Mouse (Mus musculus) kidney, postnatal 0 days (tissue): ENCODE results near the gene Gnb5. TPM values are rescaled to one million over a fixed set of nuclear protein-coding genes. Genes with fewer than 3 reads are reported as not detected.
"Not testable (repeated sequence)": the region's sequence is repeated elsewhere in the genome, so short reads cannot be mapped to it uniquely, and the experiment has no call there.

ENCODE experiments used
- ATAC-seq: fragments of 200-750 bp; cut with Nextera tagmentation; replicated peaks from 2 replicates; pipeline ENCODE4 v1.8.0; 2017; ENCODE audit warnings: low read depth, moderate number of reproducible peaks, moderate TSS enrichment, moderate library complexity; ENCODE audit not compliant: low FRiP score
- DNase-seq: peaks from one replicate; pipeline ENCODE4 v3.0.0-alpha.2; 2016; ENCODE audit warnings: low spot score
- H3K27ac ChIP-seq: fragments of 300-500 bp; sonication (generic); 2 replicates; pipeline ENCODE4 v1.5.1; 2014; ENCODE audit warnings: mild to moderate bottlenecking
- H3K27me3 ChIP-seq: fragments of 300-500 bp; sonication (generic); 2 replicates; pipeline ENCODE4 v1.6.1; 2014; ENCODE audit warnings: low read length, mixed read lengths; ENCODE audit not compliant: insufficient read depth
- H3K36me3 ChIP-seq: fragments of 300-500 bp; sonication (generic); 2 replicates; pipeline ENCODE4 v1.6.1; 2014; ENCODE audit warnings: low read length, mixed read lengths; ENCODE audit not compliant: insufficient read depth
- H3K4me1 ChIP-seq: fragments of 300-500 bp; sonication (generic); replicated peaks from 2 replicates; pipeline ENCODE4 v1.6.1; 2014; ENCODE audit warnings: antibody characterized with exemption, low read length, mixed read lengths; ENCODE audit not compliant: insufficient read depth
- H3K4me2 ChIP-seq: fragments of 300-500 bp; sonication (generic); 2 replicates; pipeline ENCODE4 v1.6.1; 2014; ENCODE audit warnings: mild to moderate bottlenecking, low read length, moderate library complexity, mixed read lengths
- H3K4me3 ChIP-seq: fragments of 300-500 bp; sonication (generic); replicated peaks from 2 replicates; pipeline ENCODE4 v1.5.1; 2014; ENCODE audit warnings: low read depth, low read length
- H3K9ac ChIP-seq: fragments of 300-500 bp; sonication (generic); 2 replicates; pipeline ENCODE4 v1.6.1; 2014; ENCODE audit warnings: low read depth, low read length
- H3K9me3 ChIP-seq: fragments of 300-500 bp; sonication (generic); replicated peaks from 2 replicates; pipeline ENCODE4 v1.6.1; 2016; ENCODE audit warnings: low read length, inconsistent platforms, mixed read lengths
- CTCF ChIP-seq: IDR thresholded peaks from 2 replicates; pipeline ENCODE4 v1.5.1; 2016; ENCODE audit warnings: antibody characterized with exemption, low read depth, mild to moderate bottlenecking, moderate library complexity
- WGBS: fragments of 180-500 bp; shearing (Covaris S2); extraction: QIAGEN DNeasy Blood & Tissue Kit; methylation state at CpG from one replicate; pipeline ENCODE4 v1.1.7; 2014; 5-methylcytosine and 5-hydroxymethylcytosine counted together
- polyA plus RNA-seq: library from polyadenylated mRNA; unstranded; fragments of >200 nt; fragmentation: Nextera tagmentation; extraction: Ambion mirVana; gene quantifications from 2 replicates; pipeline ENCODE4 v1.2.1, GENCODE M21; 2015

Gnb5 gene
- polyA plus RNA-seq, 1 experiment from 2014 or later: 35.0 TPM

GRCm38 (mm10) chr9:75361699-75362098 lies 55.6 kb downstream of the Gnb5 start:
- 0 out of 2 replicates have a peak, but pooled peaks have one; percentile 57 for ATAC-seq
- Histone ChIP-seq H3K9me3 (no peaks in the 10 kb centered on the region), H3K27ac (no peak overlapping the region), H3K27me3 (no peaks in the 10 kb centered on the region), H3K4me2 (no peak overlapping the region), H3K4me3 (no peak overlapping the region), H3K4me1 (no peaks in the 10 kb centered on the region), H3K36me3 (no peaks in the 10 kb centered on the region), H3K9ac (no peak overlapping the region)
- TF ChIP-seq CTCF: peak; percentile 88
- 24% methylated on average over 5 of the region's 5 CpGs for WGBS
- DNase-seq: peak; percentile 84

- no peaks in the 10 kb centered on the region for H3K36me3 ChIP-seq
- WGBS: 87% methylated on average over 4 of the region's 4 CpGs
- TF ChIP-seq CTCF: no peak
- no peaks in the 10 kb centered on the region for H3K4me1 ChIP-seq
- H3K4me2 ChIP-seq: no peak overlapping the region
- H3K27ac ChIP-seq: no peak overlapping the region
- H3K4me3 ChIP-seq: no peak overlapping the region
- no peak overlapping the region for H3K9ac ChIP-seq
- no peaks in the 10 kb centered on the region for H3K27me3 ChIP-seq
- DNase-seq (no peak), ATAC-seq (no peak)
- H3K9me3 ChIP-seq: no peaks in the 10 kb centered on the region
Observed at GRCm38 (mm10) chr9:75362201-75362600, 56.1 kb downstream of the Gnb5 start.

GRCm38 (mm10) chr9:75363001-75363400 lies 56.9 kb downstream of the Gnb5 start:
- DNase-seq (no peak), ATAC-seq (no peak)
- no peaks in the 10 kb centered on the region for H3K27me3 ChIP-seq
- H3K9ac ChIP-seq: no peak overlapping the region
- no peaks in the 10 kb centered on the region for H3K9me3 ChIP-seq
- H3K36me3 ChIP-seq: no peaks in the 10 kb centered on the region
- H3K27ac ChIP-seq: no peak overlapping the region
- 73% methylated on average over 5 of the region's 5 CpGs for WGBS
- H3K4me2 ChIP-seq: no peak overlapping the region
- TF ChIP-seq CTCF: no peak
- no peak overlapping the region for H3K4me3 ChIP-seq
- no peaks in the 10 kb centered on the region for H3K4me1 ChIP-seq

GRCm38 (mm10) chr9:75363702-75364101 lies 57.6 kb downstream of the Gnb5 start:
- not testable (repeated sequence) for H3K4me2 ChIP-seq, ATAC-seq, H3K9me3 ChIP-seq, H3K27me3 ChIP-seq, H3K4me1 ChIP-seq, H3K9ac ChIP-seq, H3K4me3 ChIP-seq, H3K27ac ChIP-seq, DNase-seq, H3K36me3 ChIP-seq
- WGBS: 68% methylated on average over 7 of the region's 7 CpGs

- no peak for DNase-seq
- ATAC-seq: no peak
- Histone ChIP-seq H3K4me3 (no peak overlapping the region), H3K9me3 (no peaks in the 10 kb centered on the region), H3K36me3 (no peaks in the 10 kb centered on the region), H3K4me2 (no peak overlapping the region), H3K27ac (no peak overlapping the region), H3K4me1 (no peaks in the 10 kb centered on the region), H3K9ac (no peak overlapping the region), H3K27me3 (no peaks in the 10 kb centered on the region)
- 82% methylated on average over 4 of the region's 4 CpGs for WGBS
- TF ChIP-seq CTCF: no peak
Observed at GRCm38 (mm10) chr9:75365195-75365594, 59.1 kb downstream of the Gnb5 start.

GRCm38 (mm10) chr9:75366191-75366590 lies 60.1 kb downstream of the Gnb5 start:
- H3K9ac ChIP-seq: no peak overlapping the region

GRCm38 (mm10) chr9:75368779-75369178 lies 62.7 kb downstream of the Gnb5 start:
- no peak overlapping the region for H3K4me2 ChIP-seq
- no peaks in the 10 kb centered on the region for H3K27me3 ChIP-seq
- 75% methylated on average over 3 of the region's 3 CpGs for WGBS
- no peaks in the 10 kb centered on the region for H3K4me1 ChIP-seq
- H3K36me3 ChIP-seq: no peaks in the 10 kb centered on the region
- H3K9me3 ChIP-seq: no peaks in the 10 kb centered on the region
- ATAC-seq: no peak
- no peak overlapping the region for H3K27ac ChIP-seq
- H3K9ac ChIP-seq: no peak overlapping the region
- H3K4me3 ChIP-seq: no peak overlapping the region
- DNase-seq: no peak
- no peak for TF ChIP-seq CTCF

More at GRCm38 (mm10) chr9:75366191-75366590, 60.1 kb downstream of the Gnb5 start:
- H3K4me2 ChIP-seq: no peak overlapping the region
- H3K4me3 ChIP-seq: no peak overlapping the region
- no peak for TF ChIP-seq CTCF
- no peaks in the 10 kb centered on the region for H3K9me3 ChIP-seq
- H3K4me1 ChIP-seq: no peaks in the 10 kb centered on the region
- no peak overlapping the region for H3K27ac ChIP-seq
- H3K27me3 ChIP-seq: no peaks in the 10 kb centered on the region
- no peak for DNase-seq
- H3K36me3 ChIP-seq: no peaks in the 10 kb centered on the region
- no peak for ATAC-seq
- 52% methylated on average over 5 of the region's 5 CpGs for WGBS
